Mouse (Mus musculus): ENCODE measurements around the gene Col4a1. TPM values are rescaled to one million over a fixed set of nuclear protein-coding genes. Genes with fewer than 3 reads are reported as not detected.

Col4a1 gene
- total RNA-seq, 1 experiment from 2014 or later, result 2.4 TPM

DNA sequence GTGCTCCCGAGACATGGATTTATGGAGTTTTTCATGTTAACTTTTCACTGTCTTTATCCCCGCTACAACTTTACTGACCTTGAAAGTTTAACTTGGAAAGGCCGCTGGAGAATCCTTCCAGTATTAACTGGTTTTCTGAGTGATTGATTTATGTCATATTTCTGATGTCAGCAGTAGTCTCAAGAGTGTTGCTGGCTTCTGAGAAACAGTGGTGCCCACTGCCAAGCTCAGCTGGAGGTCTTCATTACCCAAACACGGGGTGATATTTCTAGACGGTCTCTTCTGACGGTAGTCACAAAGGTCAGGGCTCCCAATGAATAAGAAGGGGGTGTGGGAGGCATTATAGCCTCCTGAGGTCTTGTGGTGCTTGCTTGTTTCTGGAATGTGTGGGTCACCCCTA lies 21.1 kb upstream of the Col4a1 start:
- ATAC-seq (replicated peaks; ENCODE audit: low read depth, poor library complexity, severe bottlenecking), result no peak

DNA sequence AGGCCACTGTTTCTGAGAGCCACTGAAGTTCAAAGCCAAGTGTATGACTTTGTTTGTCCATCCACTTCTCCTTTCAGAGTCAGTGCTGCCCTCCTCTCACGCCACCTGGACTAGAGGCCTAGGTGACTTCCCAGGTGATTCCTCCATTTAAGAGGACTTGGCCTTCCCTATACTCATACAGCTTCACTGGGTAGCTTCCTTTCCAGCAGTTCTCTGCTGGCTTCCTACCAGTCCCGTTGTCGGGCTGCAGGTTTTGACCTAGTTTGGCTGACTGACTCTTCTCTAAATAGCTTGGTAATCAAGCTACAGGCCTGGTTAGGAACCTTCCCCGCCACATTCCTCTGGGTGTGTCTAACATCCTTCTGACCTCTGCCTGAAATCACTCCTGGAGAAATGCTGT lies 18.9 kb upstream of the Col4a1 start:
- no peak for ATAC-seq (replicated peaks; ENCODE audit: low read depth, poor library complexity, severe bottlenecking)

DNA sequence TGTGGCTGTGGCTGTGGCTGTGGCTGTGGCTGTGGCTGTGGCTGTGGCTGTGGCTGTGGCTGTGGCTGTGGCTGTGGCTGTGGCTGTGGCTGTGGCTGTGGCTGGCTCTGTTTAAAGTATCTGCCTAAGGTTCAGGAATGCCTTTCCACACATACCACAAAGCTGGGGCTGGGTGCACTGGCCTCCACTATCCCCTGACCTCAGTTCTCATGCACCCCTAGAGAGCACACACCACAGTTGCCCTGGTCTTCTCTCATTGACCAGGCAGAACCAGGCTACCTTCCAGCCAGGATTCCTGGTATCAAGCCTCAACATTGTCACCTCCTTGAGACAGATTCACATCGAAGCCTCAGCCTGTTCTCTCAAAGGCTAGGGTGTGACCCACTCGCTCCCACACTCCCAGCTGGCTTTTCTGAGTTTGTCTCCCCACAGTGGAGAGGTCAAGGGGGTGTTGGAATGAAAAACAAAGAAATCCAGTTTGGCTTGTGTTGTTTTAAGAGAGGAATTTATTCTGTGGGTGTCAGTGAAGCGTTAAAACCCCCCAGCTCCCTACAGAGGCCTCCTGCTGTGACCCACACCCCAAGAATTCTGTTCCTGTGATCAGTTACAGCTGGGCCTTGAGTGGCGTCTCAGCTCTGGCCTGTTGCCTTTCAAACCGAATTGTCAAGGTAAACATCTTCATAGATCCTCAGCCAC lies 15.2 kb upstream of the Col4a1 start:
- ATAC-seq (replicated peaks; ENCODE audit: low read depth, poor library complexity, severe bottlenecking), result no peak

DNA sequence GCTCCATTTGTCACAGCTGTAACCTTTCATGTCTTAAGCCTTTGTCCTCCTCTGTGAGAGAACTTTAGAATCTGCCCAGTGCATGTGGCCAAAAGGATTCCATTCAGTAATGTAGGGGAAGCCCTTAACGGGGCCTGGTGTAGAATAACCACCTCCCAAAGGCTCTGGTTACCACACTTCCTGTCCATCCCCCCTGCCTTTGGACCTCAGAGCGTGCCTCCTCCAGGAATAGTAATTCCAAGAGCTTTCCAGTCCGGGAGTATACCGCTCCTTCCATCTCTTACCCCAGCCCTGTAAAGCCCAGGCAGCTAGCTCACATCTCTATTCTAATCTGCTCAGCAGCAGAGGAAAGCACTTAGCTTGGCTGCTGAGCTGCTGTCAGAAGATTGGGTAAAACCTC lies 14.7 kb upstream of the Col4a1 start:
- ATAC-seq (replicated peaks; ENCODE audit: low read depth, poor library complexity, severe bottlenecking), result no peak

DNA sequence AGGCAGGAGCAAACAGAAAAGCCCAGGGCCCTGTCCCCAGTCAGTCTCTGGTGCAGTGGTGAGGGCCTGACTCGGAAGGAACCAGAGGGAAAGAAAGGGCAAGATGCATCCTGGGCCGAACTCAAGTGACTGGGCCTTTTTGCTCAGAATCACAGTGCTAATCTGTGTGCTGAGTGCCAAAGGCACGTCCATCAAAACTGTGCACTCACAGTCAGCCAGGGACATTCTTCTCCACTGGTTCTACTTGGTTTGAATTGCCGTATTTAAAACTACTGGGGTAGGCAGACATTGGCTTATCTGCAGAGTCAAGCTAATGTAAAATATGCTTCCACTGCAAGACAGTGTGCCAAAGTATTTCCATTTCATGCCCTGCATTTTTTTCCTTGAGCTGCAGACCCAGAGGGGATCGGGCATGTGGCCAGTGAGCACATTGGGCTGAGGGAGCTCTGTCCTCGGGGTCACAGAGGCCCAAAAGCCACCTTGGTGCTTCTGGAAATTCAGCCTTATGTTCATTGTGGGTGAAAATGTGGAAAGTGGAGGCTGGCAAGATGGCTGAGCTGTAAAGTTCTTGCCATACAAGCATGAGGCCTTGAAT lies 12.3 kb upstream of the Col4a1 start:
- no peak for ATAC-seq (replicated peaks; ENCODE audit: low read depth, poor library complexity, severe bottlenecking)

DNA sequence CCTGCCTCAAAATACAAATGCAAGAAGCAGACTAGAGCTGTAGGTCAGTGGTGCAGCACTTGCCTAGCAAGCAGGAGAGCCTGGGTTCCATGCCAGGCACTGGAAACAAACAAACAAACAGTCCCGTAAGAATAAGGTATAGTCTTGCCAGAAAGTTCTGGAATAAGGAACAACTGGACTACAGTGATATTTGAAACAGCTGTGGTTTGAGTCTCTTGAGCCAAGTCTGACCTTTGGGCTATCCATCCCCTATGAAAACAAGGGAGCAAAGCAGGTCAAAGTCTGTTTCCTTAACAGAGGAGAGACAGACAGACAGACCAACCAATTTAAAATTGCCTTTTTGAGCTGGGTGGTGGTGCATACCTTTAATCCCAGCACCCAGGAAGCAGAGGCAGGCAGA lies 11.1 kb upstream of the Col4a1 start:
- ATAC-seq (replicated peaks; ENCODE audit: low read depth, poor library complexity, severe bottlenecking), result no peak

DNA sequence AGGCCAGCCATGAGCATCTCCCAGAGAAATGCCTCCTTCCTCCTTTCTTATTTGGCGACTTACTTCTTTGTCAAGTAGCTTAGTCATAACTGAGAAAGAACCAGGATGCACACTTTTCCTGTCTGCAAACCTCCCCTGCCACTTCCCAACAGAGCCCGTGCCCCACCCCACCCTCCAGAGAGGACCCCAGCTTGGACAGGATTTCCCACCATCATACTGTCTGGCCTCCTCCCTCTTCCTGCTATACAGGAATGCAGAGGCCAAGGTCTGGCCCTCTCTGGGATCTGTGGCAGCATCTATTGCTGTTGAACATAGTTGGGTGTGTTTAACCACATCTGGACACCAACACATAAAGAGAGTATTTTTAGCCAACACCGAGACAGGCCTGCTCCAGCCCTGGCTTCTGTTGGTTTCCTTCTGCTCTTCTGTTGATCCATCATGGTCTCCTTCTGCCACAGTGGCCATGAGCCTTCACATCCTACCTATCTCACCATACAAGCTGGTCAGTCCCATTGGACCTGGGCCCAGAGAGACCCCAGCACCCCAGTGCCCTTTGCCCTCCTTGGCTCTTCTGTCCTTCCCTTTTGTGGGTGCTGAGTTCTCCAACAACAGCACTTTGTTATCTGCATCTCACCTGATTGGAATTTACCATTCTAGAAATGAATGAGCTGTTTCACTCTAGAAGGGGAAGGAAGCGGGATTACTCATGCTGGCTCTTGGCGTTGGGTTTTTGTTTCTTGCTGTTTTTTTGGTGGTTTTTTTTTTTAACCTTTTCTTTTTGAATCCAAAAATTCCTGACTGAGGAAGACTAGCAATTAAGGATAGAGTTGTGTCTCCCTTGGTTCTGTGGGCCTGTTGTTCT lies 10.3 kb upstream of the Col4a1 start:
- peak; percentile 31 for ATAC-seq (replicated peaks; ENCODE audit: low read depth, poor library complexity, severe bottlenecking)

DNA sequence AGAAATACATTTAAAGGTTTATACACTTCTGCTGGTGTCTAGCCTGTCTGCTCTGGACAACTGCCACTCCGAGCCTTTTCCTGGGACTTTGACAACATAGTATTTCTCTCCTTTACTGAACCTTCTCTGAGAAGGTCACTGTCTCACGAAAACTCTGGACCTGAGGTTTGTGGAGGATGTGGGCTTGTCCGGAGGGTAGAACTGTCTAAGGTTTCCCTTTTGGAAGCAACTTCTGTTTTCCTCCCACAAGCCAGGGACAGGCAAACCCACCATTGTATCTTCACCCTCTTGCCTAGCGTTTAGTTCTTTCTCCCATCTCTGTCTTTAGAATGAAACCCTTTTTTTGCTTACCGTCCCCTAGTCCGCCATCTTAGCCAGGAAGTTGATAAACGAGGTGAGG lies 9.2 kb upstream of the Col4a1 start:
- peak; percentile 52 for ATAC-seq (replicated peaks; ENCODE audit: low read depth, poor library complexity, severe bottlenecking)

DNA sequence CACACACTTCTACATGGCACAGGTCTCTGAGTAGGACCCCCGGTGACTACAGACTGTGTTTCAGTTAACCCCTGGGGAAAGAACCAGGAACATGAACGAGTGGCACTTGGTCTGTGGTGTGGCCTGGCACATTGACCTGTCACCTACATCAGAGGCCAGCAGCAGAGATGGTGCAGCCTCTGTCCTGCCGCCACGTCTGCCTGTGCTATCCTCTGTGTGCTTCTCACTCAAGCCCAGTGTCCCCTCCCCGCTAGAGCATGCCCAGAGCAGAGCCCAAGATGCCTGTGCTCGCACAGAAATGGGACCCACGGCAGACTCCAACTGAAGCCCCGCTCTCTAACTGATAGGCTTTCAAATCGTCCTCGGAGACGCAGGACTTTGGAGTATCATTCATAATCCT lies 6.8 kb upstream of the Col4a1 start:
- no peak for ATAC-seq (replicated peaks; ENCODE audit: low read depth, poor library complexity, severe bottlenecking)

DNA sequence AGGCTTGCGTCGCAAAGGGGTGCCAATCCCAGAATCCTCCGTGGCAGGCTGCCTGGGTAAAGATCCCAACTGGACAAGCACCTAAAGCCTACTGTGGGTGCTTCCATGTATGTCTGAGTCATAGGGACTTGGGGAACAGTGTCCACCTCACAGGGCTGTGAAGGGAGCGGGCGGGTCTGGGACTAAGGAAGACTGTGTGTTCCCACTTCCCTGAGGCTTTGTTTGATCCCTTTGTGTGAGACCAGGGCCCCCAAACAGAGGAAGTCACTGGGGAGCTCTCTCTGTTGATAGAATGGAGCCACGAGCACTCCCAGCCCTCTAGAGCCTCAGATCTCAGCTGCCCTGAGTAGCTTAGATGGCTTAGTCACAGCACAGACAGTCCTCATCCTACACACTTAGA lies 3.5 kb upstream of the Col4a1 start:
- no peak for ATAC-seq (replicated peaks; ENCODE audit: low read depth, poor library complexity, severe bottlenecking)

DNA sequence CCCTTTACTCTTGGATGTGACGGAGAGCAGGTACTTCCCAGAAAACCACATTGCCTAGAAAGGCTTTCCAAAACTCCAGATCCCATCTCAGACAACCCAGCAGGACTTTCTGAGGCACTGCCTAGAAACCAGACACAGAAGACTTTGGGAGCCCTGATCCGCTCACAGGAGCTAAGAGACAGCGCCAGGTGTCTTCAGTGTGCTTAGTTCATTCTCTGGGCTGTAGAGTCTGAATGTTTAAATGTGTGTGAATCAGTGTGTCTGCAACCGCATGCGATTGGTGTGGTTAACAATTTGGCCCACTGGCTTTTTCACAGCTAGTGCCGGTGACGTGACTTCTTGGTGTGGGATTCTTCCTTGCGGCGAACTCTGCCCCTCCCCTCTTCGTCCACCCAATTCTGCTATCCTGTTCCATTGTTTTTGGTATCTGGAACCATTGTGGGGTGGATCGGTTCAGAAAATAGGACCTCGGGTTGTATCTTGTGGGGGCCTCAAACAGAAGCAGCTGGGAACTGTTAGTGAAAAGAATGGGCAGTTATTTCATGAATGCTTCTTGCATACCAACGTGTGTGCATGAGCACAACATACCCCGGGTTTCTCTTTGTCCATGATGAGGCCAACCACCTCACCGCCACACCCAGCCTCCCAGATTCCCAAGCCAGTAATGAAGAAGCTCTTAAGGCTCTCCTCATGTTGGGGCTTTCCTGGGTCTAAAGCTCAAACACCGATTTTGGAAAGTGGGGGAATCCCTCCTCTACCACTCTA lies 2.7 kb upstream of the Col4a1 start:
- no peak for ATAC-seq (replicated peaks; ENCODE audit: low read depth, poor library complexity, severe bottlenecking)

DNA sequence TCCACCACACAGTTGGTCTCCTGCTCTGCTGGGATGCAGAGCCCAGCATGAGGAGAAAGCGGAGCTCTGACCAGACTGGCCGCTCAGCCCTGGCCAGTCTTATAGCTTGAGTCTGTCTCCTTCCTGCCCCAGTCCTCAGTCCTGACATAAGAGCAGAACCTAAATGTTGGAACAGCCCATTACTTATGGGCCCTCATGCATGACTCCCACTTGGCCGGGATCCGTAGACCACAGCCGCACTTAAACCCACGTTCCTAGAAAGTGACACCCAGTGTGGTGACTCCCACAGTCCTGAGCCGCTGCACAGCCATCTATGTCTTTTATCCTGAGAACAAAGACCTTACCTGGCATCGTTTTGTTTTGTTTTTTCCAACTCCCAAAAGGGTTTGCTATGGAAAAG lies 2.0 kb upstream of the Col4a1 start:
- no peak for ATAC-seq (replicated peaks; ENCODE audit: low read depth, poor library complexity, severe bottlenecking)

DNA sequence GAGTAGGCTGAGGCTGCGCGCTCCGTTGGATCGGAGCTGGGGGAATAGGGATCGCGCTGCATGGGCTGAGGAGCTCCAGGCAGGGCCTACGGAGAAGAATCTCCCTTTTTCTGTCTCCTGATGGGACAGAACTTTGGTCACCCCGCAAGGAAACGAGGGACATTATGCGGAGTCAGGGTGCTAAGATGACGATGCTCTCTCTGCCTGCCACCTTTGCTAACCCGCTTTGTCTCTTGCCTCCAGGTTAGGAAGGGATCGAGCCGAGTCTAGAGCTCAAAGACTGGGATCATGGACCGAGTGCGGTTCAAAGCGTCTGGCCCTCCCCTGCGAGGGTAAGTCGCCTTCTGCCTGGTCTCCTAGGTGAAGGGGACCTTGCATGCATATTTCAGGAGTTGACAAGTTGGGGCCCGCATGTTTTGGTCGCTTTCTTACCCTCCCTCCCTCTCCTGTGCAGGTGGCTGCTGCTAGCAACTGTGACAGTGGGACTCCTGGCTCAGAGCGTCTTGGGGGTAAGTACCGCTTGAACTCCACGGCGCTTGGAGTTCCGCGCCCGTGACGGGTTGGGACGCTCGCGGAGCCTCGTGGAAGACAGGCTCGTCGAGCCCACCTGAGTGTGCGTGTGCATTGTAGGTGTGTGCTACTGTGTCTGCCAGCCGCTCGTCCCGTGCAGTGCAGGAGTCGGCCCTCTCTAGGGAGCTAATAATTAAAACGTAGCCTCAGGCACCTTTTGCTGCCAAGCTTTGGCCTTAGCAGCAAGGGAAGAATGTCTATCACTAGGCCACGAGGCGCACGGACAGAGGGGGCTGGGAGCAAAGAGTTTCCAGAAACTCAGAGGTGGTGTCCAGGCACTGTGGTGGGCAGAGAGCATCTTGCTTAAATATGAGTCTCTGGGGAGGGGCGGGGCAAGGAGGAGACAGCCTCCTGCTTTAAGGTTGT lies 818 bp upstream of the Col4a1 start:
- 0 out of 2 replicates have a peak, but pooled peaks have one; percentile 12 for ATAC-seq (replicated peaks; ENCODE audit: low read depth, poor library complexity, severe bottlenecking)

DNA sequence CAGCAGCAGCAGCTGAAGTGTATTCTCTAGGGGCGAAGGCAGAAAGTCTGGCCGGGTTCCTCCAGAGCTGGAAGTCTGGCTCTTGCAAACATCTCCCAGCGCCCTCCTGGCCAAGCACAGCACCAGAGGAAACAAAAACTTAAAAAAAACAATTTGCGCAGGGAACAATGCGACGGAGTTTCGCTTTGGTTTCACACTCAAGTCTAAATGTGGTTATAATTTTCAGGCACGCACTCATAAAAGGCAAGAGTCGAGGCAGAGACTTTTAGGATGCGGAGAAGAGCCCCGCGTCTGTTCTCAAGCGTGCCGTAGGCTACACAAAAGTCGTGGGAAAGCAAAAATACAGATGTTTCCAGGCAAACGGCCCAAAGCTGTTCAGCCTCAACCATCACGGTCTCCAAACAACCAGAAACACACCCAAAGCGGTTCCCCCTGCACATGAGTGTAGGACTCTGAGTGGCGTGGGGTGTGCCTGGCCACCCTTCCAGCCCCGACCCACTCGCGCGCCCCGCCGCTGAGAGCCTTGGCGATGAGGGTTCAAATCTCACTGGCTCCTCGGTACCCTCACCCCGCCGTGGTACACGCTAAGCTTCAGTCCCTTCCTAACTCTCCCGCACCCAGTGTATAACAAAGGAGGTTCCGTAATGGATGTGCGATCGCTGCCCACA lies 811 bp downstream of the Col4a1 start:
- no peak; the same call in 1 of the 2 replicates for ATAC-seq (replicated peaks; ENCODE audit: low read depth, poor library complexity, severe bottlenecking)

DNA sequence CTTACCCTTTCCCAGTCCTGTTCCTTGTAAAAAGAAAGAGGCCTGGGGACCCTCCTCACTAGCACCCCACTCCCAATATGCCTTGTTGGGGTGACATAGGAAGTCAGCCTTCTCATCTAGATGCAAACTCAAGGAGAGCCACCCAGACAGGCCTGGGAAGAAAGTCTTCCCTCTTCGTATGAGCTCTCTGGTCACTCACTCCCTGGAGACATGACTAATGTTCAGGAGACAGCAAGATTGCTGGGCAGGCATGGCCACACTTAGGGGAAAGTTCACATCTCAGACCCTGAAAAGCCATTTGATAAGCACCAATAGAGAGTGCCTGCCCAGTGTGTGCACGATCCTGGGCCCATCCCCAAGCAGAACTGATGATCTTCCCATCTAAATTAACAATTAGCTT lies 2.6 kb downstream of the Col4a1 start:
- ATAC-seq (replicated peaks; ENCODE audit: low read depth, poor library complexity, severe bottlenecking), result no peak

DNA sequence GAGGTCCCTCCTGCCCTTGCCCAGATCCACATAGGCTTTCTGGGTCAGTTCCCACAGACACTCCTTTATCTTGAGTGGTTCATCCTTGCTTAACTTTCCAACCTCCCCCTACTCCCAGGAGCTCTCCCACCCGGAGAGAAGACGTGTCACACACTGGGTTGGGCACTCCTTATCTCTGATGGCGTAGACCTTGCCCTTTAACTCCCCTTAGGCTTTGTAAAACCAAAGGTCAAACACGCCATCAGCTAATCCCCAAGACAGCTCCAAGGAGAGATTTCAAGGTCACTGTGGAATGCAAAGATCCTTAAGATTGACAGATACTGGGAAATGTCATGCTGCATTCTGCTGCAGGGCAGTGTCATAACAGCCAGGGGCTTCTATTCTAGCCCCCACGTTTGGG lies 3.4 kb downstream of the Col4a1 start:
- no peak for ATAC-seq (replicated peaks; ENCODE audit: low read depth, poor library complexity, severe bottlenecking)

DNA sequence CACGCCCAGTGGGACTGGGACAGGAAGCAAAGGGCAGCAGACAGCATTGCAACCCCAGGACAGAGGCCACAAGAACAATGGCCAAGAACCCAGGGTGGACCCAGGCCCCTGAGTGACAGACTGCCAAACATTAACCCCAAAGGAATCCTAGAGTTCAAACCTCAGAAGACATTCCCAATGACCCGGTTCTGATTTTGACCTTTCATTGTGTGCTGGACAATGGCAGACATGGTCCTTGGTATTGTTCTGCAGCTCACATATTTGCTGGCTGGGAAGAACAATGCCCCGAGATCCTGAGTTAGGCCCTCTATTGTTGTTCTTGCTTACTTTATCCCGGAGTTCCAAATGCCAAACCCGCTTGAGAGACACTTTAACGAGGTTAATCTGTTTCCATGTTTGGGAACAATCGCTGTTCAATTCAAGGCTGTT lies 4.0 kb downstream of the Col4a1 start:
- ATAC-seq (replicated peaks; ENCODE audit: low read depth, poor library complexity, severe bottlenecking), result no peak

DNA sequence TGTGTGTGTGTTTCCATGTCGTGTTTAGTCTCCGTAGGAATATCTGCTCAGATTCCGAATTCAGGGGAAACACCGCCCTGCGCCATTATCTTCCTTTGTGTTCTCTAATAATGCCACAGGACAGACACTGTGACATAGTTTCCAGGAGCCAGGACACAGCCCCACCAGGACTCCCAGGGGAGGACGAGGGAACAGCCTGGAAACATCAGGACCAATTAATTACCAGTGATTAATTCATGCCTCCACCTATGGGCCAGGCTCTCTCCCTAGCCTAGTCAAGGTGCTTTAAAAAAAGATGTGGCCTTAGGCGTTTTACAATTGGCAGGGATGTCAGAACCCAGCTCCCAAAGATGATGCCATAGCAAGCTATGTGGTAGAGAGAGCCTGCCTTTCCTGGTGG lies 5.2 kb downstream of the Col4a1 start:
- no peak for ATAC-seq (replicated peaks; ENCODE audit: low read depth, poor library complexity, severe bottlenecking)

DNA sequence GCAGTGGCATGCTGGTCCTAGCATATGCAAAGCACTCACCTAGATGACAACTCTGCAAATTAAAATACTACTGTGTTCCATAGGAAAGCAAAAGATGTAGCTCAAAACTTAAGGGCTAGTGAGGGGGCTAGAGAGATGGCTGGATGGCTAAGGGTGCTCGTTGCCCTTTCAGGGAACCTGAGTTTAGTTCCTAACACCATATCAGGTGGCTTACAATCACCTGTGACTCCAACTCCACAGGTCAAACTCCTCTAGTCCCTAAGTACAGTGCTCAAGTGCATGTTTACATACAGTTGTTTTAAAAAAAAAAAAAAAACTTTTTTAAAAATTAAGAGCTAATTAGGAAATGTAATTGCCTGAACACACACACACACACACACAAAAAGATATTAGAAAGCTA lies 7.1 kb downstream of the Col4a1 start:
- no peak for ATAC-seq (replicated peaks; ENCODE audit: low read depth, poor library complexity, severe bottlenecking)
